ENCODE assay signal across 24 mouse cellular contexts in genomic region chrX:12771561-12771960, GRCm38 (mm10). TPM values are rescaled to one million over a fixed set of nuclear protein-coding genes. Genes with fewer than 3 reads are reported as not detected.
DNase-seq lines count a peak whose midpoint lies in the region; ATAC-seq and TF ChIP-seq lines count a peak whose summit lies in the region.
"Had no signal": no experiment of that assay in that cellular context is flagged by ENCODE, and none has a peak within 500 bp of the region (broad histone marks: within the 10 kb centered on the region; RNA-seq: fewer than 3 reads in every experiment).

No protein-coding gene starts in this region.

- H3K27ac ChIP-seq in heart, embryonic 11.5 days (ENCODE audit: low read depth, low read length) = no peak overlapping the region
- no peak overlapping the region for H3K27ac ChIP-seq in lung, postnatal 0 days (ENCODE audit: low read length)
- H3K27ac ChIP-seq: forebrain, embryonic 13.5 days; heart, embryonic 10.5 days; hindbrain, embryonic 12.5 days; kidney, embryonic 15.5 days; liver, embryonic 13.5 days; macrophage; midbrain, embryonic 10.5 days; stomach, postnatal 0 days had no signal

- DNase-seq in heart, adult 18-20 months = peak; percentile 16 to 31
- peak; percentile 22 to 51 for DNase-seq in lung, adult 18-20 months
- DNase-seq in lung, adult 2 months = no peak
- peak; percentile 67 for DNase-seq in lung, postnatal 0 days (ENCODE audit: low spot score)
- DNase-seq in spleen, postnatal 36 days (ENCODE audit: low spot score in 2 of 2) = no peak
- DNase-seq in layer of hippocampus, postnatal 10 days (ENCODE audit: low spot score in 2 of 2) = no peak
- DNase-seq: cerebellum, adult 9-10 months; gastrocnemius, postnatal 36 days; heart, postnatal 10 days; liver, embryonic 13.5 days; retina, postnatal 1 day; thymus, postnatal 25 days had no signal

- H3K27me3 ChIP-seq in heart, embryonic 11.5 days (ENCODE audit: control insufficient read depth, insufficient read depth, low read length) = no peaks in the 10 kb centered on the region
- no peaks in the 10 kb centered on the region for H3K27me3 ChIP-seq in lung, postnatal 0 days (replicated peaks; ENCODE audit: insufficient read depth, low read length)
- H3K27me3 ChIP-seq: forebrain, embryonic 13.5 days; hindbrain, embryonic 12.5 days; liver, embryonic 13.5 days; Patski had no signal

- H3K4me3 ChIP-seq in heart, embryonic 11.5 days (ENCODE audit: low read depth, low read length) = no peak overlapping the region
- no peak overlapping the region for H3K4me3 ChIP-seq in lung, adult 2 months (replicated peaks; ENCODE audit: extremely low read depth, low read depth, low read length)
- no peak overlapping the region for H3K4me3 ChIP-seq in lung, postnatal 0 days (ENCODE audit: low read depth, low read length)
- H3K4me3 ChIP-seq: erythroblast, embryonic 14.5 days; forebrain, embryonic 13.5 days; heart, embryonic 10.5 days; hindbrain, embryonic 12.5 days; kidney, embryonic 15.5 days; liver, embryonic 13.5 days; midbrain, embryonic 10.5 days had no signal

- TF ChIP-seq POLR2A in lung, adult 2 months (IDR thresholded peaks at IDR 0.05; ENCODE audit: borderline replicate concordance, extremely low read depth, low read depth, low read length) = no peak

- H3K9me3 ChIP-seq in heart, embryonic 11.5 days (replicated peaks; ENCODE audit: control insufficient read depth, low read length) = no peaks in the 10 kb centered on the region
- H3K9me3 ChIP-seq in lung, postnatal 0 days (ENCODE audit: low read length) = no peaks in the 10 kb centered on the region
- H3K9me3 ChIP-seq: forebrain, embryonic 13.5 days; heart, embryonic 10.5 days; hindbrain, embryonic 12.5 days; kidney, embryonic 15.5 days; liver, embryonic 13.5 days; midbrain, embryonic 10.5 days had no signal

- no peak overlapping the region for H3K4me2 ChIP-seq in heart, embryonic 11.5 days
- no peak overlapping the region for H3K4me2 ChIP-seq in lung, postnatal 0 days (replicated peaks; ENCODE audit: low read depth, low read length)
- H3K4me2 ChIP-seq: forebrain, embryonic 13.5 days; hindbrain, embryonic 12.5 days; kidney, embryonic 15.5 days; liver, embryonic 13.5 days had no signal

- no peaks in the 10 kb centered on the region for H3K36me3 ChIP-seq in heart, embryonic 11.5 days (ENCODE audit: control insufficient read depth, insufficient read depth, low read length)
- no peaks in the 10 kb centered on the region for H3K36me3 ChIP-seq in lung, postnatal 0 days (ENCODE audit: insufficient read depth, low read length)
- H3K36me3 ChIP-seq: heart, embryonic 10.5 days; kidney, embryonic 15.5 days; liver, embryonic 13.5 days; midbrain, embryonic 10.5 days had no signal

- ATAC-seq in heart, embryonic 11.5 days (replicated peaks; ENCODE audit: insufficient number of reproducible peaks, low FRiP score, low TSS enrichment) = no peak
- ATAC-seq in lung, postnatal 0 days = peak; percentile 17; the same call in 1 of the 2 replicates
- ATAC-seq: activated CD4-positive, CD25-positive, alpha-beta regulatory T cell, adult 4 months; forebrain, embryonic 13.5 days; inflammation-experienced regulatory T-cells, adult 6 months; Patski had no signal

- H3K4me1 ChIP-seq in heart, embryonic 11.5 days (ENCODE audit: control insufficient read depth, insufficient read depth, low read length) = no peaks in the 10 kb centered on the region
- peaks cover 5% of the 10 kb centered on the region for H3K4me1 ChIP-seq in lung, adult 2 months (ENCODE audit: control insufficient read depth, insufficient read depth, low read length)
- H3K4me1 ChIP-seq in lung, postnatal 0 days (ENCODE audit: insufficient read depth, low read depth, low read length) = no peaks in the 10 kb centered on the region
- H3K4me1 ChIP-seq: forebrain, embryonic 13.5 days; heart, embryonic 10.5 days; hindbrain, embryonic 12.5 days; kidney, embryonic 15.5 days; liver, embryonic 13.5 days; midbrain, embryonic 10.5 days had no signal

- 69% methylated on average over 2 of the region's 2 CpGs for WGBS in heart, embryonic 11.5 days (ENCODE audit: insufficient replicate concordance)
- WGBS in lung, adult 2 months = 38% methylated on average over 2 of the region's 2 CpGs
- 19% methylated on average over 2 of the region's 2 CpGs for WGBS in lung, postnatal 0 days

- no peak overlapping the region for H3K9ac ChIP-seq in heart, embryonic 11.5 days (ENCODE audit: low read depth, low read length)
- no peak overlapping the region for H3K9ac ChIP-seq in lung, postnatal 0 days (replicated peaks; ENCODE audit: low read depth)
- H3K9ac ChIP-seq: forebrain, embryonic 13.5 days; hindbrain, embryonic 12.5 days; kidney, embryonic 15.5 days; liver, embryonic 13.5 days had no signal

- TF ChIP-seq CTCF in lung, adult 2 months (IDR thresholded peaks at IDR 0.05; ENCODE audit: insufficient read depth, low read length) = no peak
- TF ChIP-seq CTCF in lung, postnatal 0 days (IDR thresholded peaks at IDR 0.05) = no peak

- no peak for TF ChIP-seq EP300 in lung, postnatal 0 days (IDR thresholded peaks at IDR 0.05)

RNA-seq across cellular contexts. Expression of gene Med14, which starts 9.7 kb away (rescaled TPM):
- total RNA-seq in heart, adult 18-20 months (2021) = 10 to 100 TPM; 20.5 to 28.9 TPM
- polyA plus RNA-seq in heart, embryonic 11.5 days (2014; fragmentation: Nextera tagmentation; extraction: Ambion mirVana) = 31.0 and 35.1 TPM in 2 replicates
- 10.4 and 12.4 TPM in 2 replicates for polyA plus RNA-seq in lung, adult 2 months (2012; rRNA removed)
- 5.3 TPM in 2 replicates for polyA plus RNA-seq in lung, postnatal 0 days (2015; fragmentation: Nextera tagmentation; extraction: Ambion mirVana)
- total RNA-seq in layer of hippocampus, postnatal 10 days (2021) = 10 to 100 TPM; 69.1 TPM

Comparison
In these comparisons a context has a peak if more than half of its experiments do, and no peak if none do; other contexts are left out.
1. DNase-seq: peak in heart, adult 18-20 months (2 of 2), lung, adult 18-20 months (2 of 2) and lung, postnatal 0 days (single experiment); none in lung, adult 2 months (single experiment), spleen, postnatal 36 days (0 of 2) and layer of hippocampus, postnatal 10 days (0 of 2).